Mouse (Mus musculus): ENCODE measurements at regions not wholly inside any gene's neighbourhood (a gene's known extent, or its start where the extent isn't known, plus 50 kb on each side); places are given as distances from the start of the nearest gene placed in this dataset.

GRCm38 (mm10) chr4:87647932-87648911, 384.9 kb downstream of the Mllt3 start:
- TF ChIP-seq CTCF (IDR thresholded peaks at IDR 0.05; ENCODE audit: low read depth) (no peak), EP300 (IDR thresholded peaks at IDR 0.05; ENCODE audit: low read depth) (no peak)

Measured in liver, postnatal 0 days (tissue).